In the genomic region with DNA sequence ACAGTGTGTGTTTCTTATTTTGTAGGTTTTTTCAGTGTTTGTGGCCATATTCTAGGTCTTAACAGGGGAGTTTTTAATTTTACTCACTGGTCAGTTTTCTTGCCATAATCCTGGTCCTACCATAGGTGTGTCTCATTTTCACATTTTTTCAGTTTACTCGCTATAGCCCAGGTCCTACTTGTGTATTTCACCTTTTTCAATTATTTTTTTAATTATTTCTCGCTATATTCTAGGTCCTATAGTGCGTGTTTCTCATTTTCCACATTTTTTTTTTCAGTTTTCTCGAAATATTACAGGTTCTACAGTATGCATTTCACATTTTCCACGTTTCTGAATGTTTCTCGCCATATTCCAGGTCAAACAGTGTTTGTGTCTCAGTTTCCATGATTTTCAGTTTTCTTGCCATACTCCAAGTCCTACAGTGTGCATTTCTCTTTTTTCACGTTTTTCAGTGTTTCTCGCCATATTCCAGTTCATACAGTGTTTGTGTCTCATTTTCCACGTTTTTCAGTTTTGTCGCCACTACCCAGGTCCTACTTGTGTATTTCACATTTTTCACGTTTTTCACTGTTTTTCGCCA, we compare ENCODE assay signal across 8 mouse cellular contexts.
A peak's percentile ranks its signal among the peaks of the same experiment; 100 is the strongest.
DNase-seq lines count a peak whose midpoint lies in the region; ATAC-seq and TF ChIP-seq lines count a peak whose summit lies in the region.
"Not testable (repeated sequence)": the region's sequence is repeated elsewhere in the genome, so short reads cannot be mapped to it uniquely, and the experiment has no call there.

No protein-coding gene starts in this region.

- not testable (repeated sequence) for TF ChIP-seq CTCF in Patski (IDR thresholded peaks at IDR 0.05)

- not testable (repeated sequence) for H3K4me1 ChIP-seq in embryonic facial prominence, embryonic 12.5 days; limb, embryonic 15.5 days; midbrain, embryonic 12.5 days

- not testable (repeated sequence) for H3K4me3 ChIP-seq in embryonic facial prominence, embryonic 12.5 days; limb, embryonic 15.5 days; midbrain, embryonic 12.5 days

- not testable (repeated sequence) for H3K27ac ChIP-seq in embryonic facial prominence, embryonic 12.5 days; limb, embryonic 15.5 days; midbrain, embryonic 12.5 days (replicated peaks)

- H3K27me3 ChIP-seq in Patski; embryonic facial prominence, embryonic 12.5 days; limb, embryonic 15.5 days; midbrain, embryonic 12.5 days: not testable (repeated sequence)

- peak; percentile 87 for ATAC-seq in Patski
- ATAC-seq in embryonic facial prominence, embryonic 12.5 days (ENCODE audit: insufficient number of reproducible peaks, insufficient read depth, low FRiP score, low TSS enrichment): peak; percentile 88
- peak; percentile 38; the same call in 1 of the 2 replicates for ATAC-seq in granulocyte monocyte progenitor cell, adult 5-6 weeks (replicated peaks; ENCODE audit: poor library complexity, severe bottlenecking)
- ATAC-seq in limb, embryonic 15.5 days (ENCODE audit: insufficient number of reproducible peaks, low FRiP score, low TSS enrichment, low read depth): peak; percentile 79; the same call in 1 of the 2 replicates
- ATAC-seq in midbrain, embryonic 12.5 days (ENCODE audit: low FRiP score, low read depth): 0 out of 2 replicates have a peak, but pooled peaks have one; percentile 41

- in situ Hi-C loops in Patski (cut with MboI; ENCODE audit: low pct_unique_long_range_greater_than_20kb): not testable (repeated sequence)

- not testable (repeated sequence) for H3K9ac ChIP-seq in embryonic facial prominence, embryonic 12.5 days; limb, embryonic 15.5 days; midbrain, embryonic 12.5 days (replicated peaks)

- peak; percentile 68 for DNase-seq in 3134 (ENCODE audit: extremely low read depth, insufficient read length, low spot score)
- peak; percentile 92 for DNase-seq in Patski (ENCODE audit: low read depth, low spot score)
- DNase-seq in hindlimb bud, embryonic 11.5 days (ENCODE audit: extremely low spot score, low read depth, low spot score): peak; percentile 100
- peak; percentile 44 for DNase-seq in skeletal muscle tissue, adult 2 months (ENCODE audit: low read depth, low spot score)

- CTCF ChIA-PET in Patski (lab: Charles Lee): not testable (repeated sequence)

- POLR2A ChIA-PET in Patski (lab: Charles Lee): not testable (repeated sequence)

- 74% methylated on average over 12 of the region's 12 CpGs for WGBS in embryonic facial prominence, embryonic 12.5 days
- 75% methylated on average over 12 of the region's 12 CpGs for WGBS in limb, embryonic 15.5 days
- WGBS in midbrain, embryonic 12.5 days: 72% methylated on average over 12 of the region's 12 CpGs

- not testable (repeated sequence) for H3K4me2 ChIP-seq in embryonic facial prominence, embryonic 12.5 days (replicated peaks); limb, embryonic 15.5 days; midbrain, embryonic 12.5 days (replicated peaks)

- not testable (repeated sequence) for H3K36me3 ChIP-seq in embryonic facial prominence, embryonic 12.5 days; limb, embryonic 15.5 days; midbrain, embryonic 12.5 days

- peaks cover 32% of the 10 kb centered on the region for H3K9me3 ChIP-seq in embryonic facial prominence, embryonic 12.5 days
- H3K9me3 ChIP-seq in limb, embryonic 15.5 days: peaks cover 38% of the 10 kb centered on the region
- H3K9me3 ChIP-seq in midbrain, embryonic 12.5 days: peaks cover 40% of the 10 kb centered on the region

Comparison
In these comparisons a context has a peak if more than half of its experiments do, and no peak if none do; other contexts are left out.
1. DNase-seq: peak in every context shown above with its lines; median percentile 100 in hindlimb bud, embryonic 11.5 days; 92 in Patski; 68 in 3134; 44 in skeletal muscle tissue, adult 2 months.
2. ATAC-seq: peak in every context shown above with its lines; median percentile 88 in embryonic facial prominence, embryonic 12.5 days; 87 in Patski; 79 in limb, embryonic 15.5 days; 41 in midbrain, embryonic 12.5 days; 38 in granulocyte monocyte progenitor cell, adult 5-6 weeks.